Mouse (Mus musculus) ES-Bruce4 (cell line): ENCODE data around the gene Csmd2.

Experiments
- CTCF ChIP-seq: IDR thresholded peaks from one replicate; pipeline ENCODE4 v1.8.1; 2011; ENCODE audit warnings: low read depth, low read length
- POLR2A ChIP-seq: IDR thresholded peaks from one replicate; pipeline ENCODE4 v1.8.1; 2011; ENCODE audit warnings: low read length; ENCODE audit not compliant: insufficient read depth

- TF ChIP-seq CTCF (no peak), POLR2A (no peak)
Measured at GRCm38 (mm10) chr4:128139991-128140390, 152.3 kb downstream of the Csmd2 start.
